ENCODE assay signal across 30 mouse cellular contexts in the genomic region with DNA sequence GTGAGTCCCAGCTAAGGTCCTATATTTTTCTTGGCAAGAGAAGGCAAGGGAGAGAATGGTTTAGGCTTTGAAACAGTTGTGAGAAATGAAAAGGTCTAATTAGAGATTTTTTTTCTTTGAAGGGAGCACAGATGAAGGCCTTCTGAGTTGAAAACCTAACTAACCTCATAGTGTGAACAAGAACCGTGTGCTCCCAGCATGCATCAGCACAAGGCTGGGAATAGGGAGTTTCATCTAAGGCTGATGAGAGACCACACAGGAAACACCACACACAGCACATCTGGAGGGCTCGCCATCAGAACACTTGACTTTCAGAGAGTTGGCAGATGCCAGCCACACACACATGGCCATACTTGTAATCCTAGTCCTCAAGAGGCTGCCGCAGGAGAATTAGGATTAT. TPM values are rescaled to one million over a fixed set of nuclear protein-coding genes. Genes with fewer than 3 reads are reported as not detected.
DNase-seq lines count a peak whose midpoint lies in the region; ATAC-seq and TF ChIP-seq lines count a peak whose summit lies in the region.
"Had no signal": no experiment of that assay in that cellular context is flagged by ENCODE, and none has a peak within 500 bp of the region (broad histone marks: within the 10 kb centered on the region; RNA-seq: fewer than 3 reads in every experiment).

No protein-coding gene starts in this region.

- no peak overlapping the region for H3K4me2 ChIP-seq in forebrain, embryonic 14.5 days (ENCODE audit: low read length)
- H3K4me2 ChIP-seq in forebrain, embryonic 15.5 days (replicated peaks) = no peak overlapping the region
- H3K4me2 ChIP-seq in midbrain, postnatal 0 days (ENCODE audit: low read depth, low read length, poor library complexity, severe bottlenecking) = no peak overlapping the region
- H3K4me2 ChIP-seq in midbrain, embryonic 13.5 days (replicated peaks) = no peak overlapping the region
- H3K4me2 ChIP-seq: embryonic facial prominence, embryonic 12.5 days; embryonic facial prominence, embryonic 15.5 days; forebrain, embryonic 12.5 days; heart, embryonic 12.5 days; heart, embryonic 15.5 days; hindbrain, embryonic 13.5 days had no signal

- H3K9ac ChIP-seq in forebrain, embryonic 14.5 days (ENCODE audit: low read length) = no peak overlapping the region
- no peak overlapping the region for H3K9ac ChIP-seq in forebrain, embryonic 15.5 days (replicated peaks)
- no peak overlapping the region for H3K9ac ChIP-seq in midbrain, postnatal 0 days (replicated peaks; ENCODE audit: low read length, poor library complexity, severe bottlenecking)
- no peak overlapping the region for H3K9ac ChIP-seq in midbrain, embryonic 13.5 days (replicated peaks)
- H3K9ac ChIP-seq: embryonic facial prominence, embryonic 12.5 days; embryonic facial prominence, embryonic 15.5 days; forebrain, embryonic 12.5 days; heart, embryonic 12.5 days; heart, embryonic 15.5 days; hindbrain, embryonic 13.5 days had no signal

- no peak overlapping the region for H3K27ac ChIP-seq in forebrain, embryonic 14.5 days (ENCODE audit: low read depth, low read length)
- H3K27ac ChIP-seq in forebrain, embryonic 15.5 days (replicated peaks) = no peak overlapping the region
- H3K27ac ChIP-seq in midbrain, postnatal 0 days (ENCODE audit: low read depth, low read length) = no peak overlapping the region
- no peak overlapping the region for H3K27ac ChIP-seq in midbrain, embryonic 13.5 days
- H3K27ac ChIP-seq: embryonic facial prominence, embryonic 12.5 days; embryonic facial prominence, embryonic 15.5 days; forebrain, embryonic 12.5 days; heart, embryonic 15.5 days; hindbrain, embryonic 10.5 days; hindbrain, embryonic 13.5 days; hindbrain, postnatal 0 days had no signal

- peak; percentile 22 for DNase-seq in forebrain, embryonic 14.5 days (ENCODE audit: low spot score)
- DNase-seq in midbrain, postnatal 0 days (ENCODE audit: low spot score) = no peak
- peak; percentile 14 to 31 for DNase-seq in thymus, postnatal 36 days
- no peak for DNase-seq in thymus, postnatal 10 days (ENCODE audit: low spot score in 2 of 2)
- peak; percentile 28 for DNase-seq in induced T-regulatory cell, adult 2 months (ENCODE audit: low read depth)
- no peak for DNase-seq in urinary bladder, postnatal 4 days (ENCODE audit: low spot score in 2 of 2)
- DNase-seq: adrenal gland, postnatal 10 days; adrenal gland, postnatal 36 days; B cell, adult 2 months; cerebellum, adult 11 months; cerebellum, adult 2 months; cerebellum, adult 9-11 months; cerebellum, postnatal 25 days; gastrocnemius, postnatal 25 days; heart, adult 18-20 months; heart, postnatal 10 days; heart, postnatal 36 days had no signal

- no peak overlapping the region for H3K4me3 ChIP-seq in forebrain, embryonic 14.5 days (ENCODE audit: low read depth, low read length)
- no peak overlapping the region for H3K4me3 ChIP-seq in forebrain, embryonic 15.5 days
- no peak overlapping the region for H3K4me3 ChIP-seq in midbrain, postnatal 0 days (ENCODE audit: low read depth, low read length)
- H3K4me3 ChIP-seq in midbrain, embryonic 13.5 days (replicated peaks) = no peak overlapping the region
- H3K4me3 ChIP-seq: embryonic facial prominence, embryonic 12.5 days; embryonic facial prominence, embryonic 15.5 days; forebrain, embryonic 12.5 days; heart, embryonic 12.5 days; heart, embryonic 15.5 days; hindbrain, embryonic 10.5 days; hindbrain, embryonic 13.5 days had no signal

- no peaks in the 10 kb centered on the region for H3K4me1 ChIP-seq in forebrain, embryonic 14.5 days (ENCODE audit: control insufficient read depth, insufficient read depth, low read length)
- no peaks in the 10 kb centered on the region for H3K4me1 ChIP-seq in forebrain, embryonic 15.5 days
- H3K4me1 ChIP-seq in midbrain, postnatal 0 days (ENCODE audit: insufficient read depth, low read length) = no peaks in the 10 kb centered on the region
- no peaks in the 10 kb centered on the region for H3K4me1 ChIP-seq in midbrain, embryonic 13.5 days (replicated peaks)
- H3K4me1 ChIP-seq: embryonic facial prominence, embryonic 12.5 days; embryonic facial prominence, embryonic 15.5 days; forebrain, embryonic 12.5 days; heart, embryonic 12.5 days; hindbrain, embryonic 10.5 days; hindbrain, embryonic 13.5 days had no signal

- no peaks in the 10 kb centered on the region for H3K27me3 ChIP-seq in forebrain, embryonic 14.5 days (replicated peaks; ENCODE audit: control insufficient read depth, insufficient read depth, low read length)
- no peaks in the 10 kb centered on the region for H3K27me3 ChIP-seq in forebrain, embryonic 15.5 days
- no peaks in the 10 kb centered on the region for H3K27me3 ChIP-seq in midbrain, postnatal 0 days (ENCODE audit: insufficient read depth, low read length)
- H3K27me3 ChIP-seq in midbrain, embryonic 13.5 days = no peaks in the 10 kb centered on the region
- H3K27me3 ChIP-seq: CH12.LX; embryonic facial prominence, embryonic 12.5 days; embryonic facial prominence, embryonic 15.5 days; forebrain, embryonic 12.5 days; heart, embryonic 12.5 days; heart, embryonic 15.5 days; hindbrain, embryonic 13.5 days; Patski had no signal

- TF ChIP-seq CTCF in midbrain, postnatal 0 days (IDR thresholded peaks at IDR 0.05) = no peak

- H3K9me3 ChIP-seq in forebrain, embryonic 14.5 days (replicated peaks; ENCODE audit: control insufficient read depth, low read length) = no peaks in the 10 kb centered on the region
- H3K9me3 ChIP-seq in forebrain, embryonic 15.5 days = no peaks in the 10 kb centered on the region
- H3K9me3 ChIP-seq in midbrain, postnatal 0 days (ENCODE audit: low read length) = no peaks in the 10 kb centered on the region
- H3K9me3 ChIP-seq in midbrain, embryonic 13.5 days = no peaks in the 10 kb centered on the region
- H3K9me3 ChIP-seq: embryonic facial prominence, embryonic 12.5 days; embryonic facial prominence, embryonic 15.5 days; forebrain, embryonic 12.5 days; G1E; heart, embryonic 15.5 days; hindbrain, embryonic 10.5 days; hindbrain, embryonic 13.5 days had no signal

- 44% methylated on average over 3 of the region's 3 CpGs for WGBS in forebrain, embryonic 14.5 days
- WGBS in forebrain, embryonic 15.5 days = 43% methylated on average over 3 of the region's 3 CpGs
- WGBS in midbrain, postnatal 0 days = 66% methylated on average over 3 of the region's 3 CpGs
- 69% methylated on average over 3 of the region's 3 CpGs for WGBS in midbrain, embryonic 13.5 days

- no peaks in the 10 kb centered on the region for H3K36me3 ChIP-seq in forebrain, embryonic 14.5 days (ENCODE audit: control insufficient read depth, insufficient read depth, low read length)
- H3K36me3 ChIP-seq in forebrain, embryonic 15.5 days = no peaks in the 10 kb centered on the region
- no peaks in the 10 kb centered on the region for H3K36me3 ChIP-seq in midbrain, postnatal 0 days (ENCODE audit: insufficient read depth, low read length)
- no peaks in the 10 kb centered on the region for H3K36me3 ChIP-seq in midbrain, embryonic 13.5 days
- H3K36me3 ChIP-seq: embryonic facial prominence, embryonic 12.5 days; embryonic facial prominence, embryonic 15.5 days; forebrain, embryonic 12.5 days; G1E; heart, embryonic 12.5 days; heart, embryonic 15.5 days; hindbrain, embryonic 10.5 days; hindbrain, embryonic 13.5 days had no signal

- ATAC-seq in forebrain, embryonic 14.5 days = no peak
- no peak for ATAC-seq in forebrain, embryonic 15.5 days (replicated peaks)
- ATAC-seq in midbrain, postnatal 0 days (ENCODE audit: low FRiP score) = 0 out of 2 replicates have a peak, but pooled peaks have one; percentile 27
- ATAC-seq in midbrain, embryonic 13.5 days = no peak
- ATAC-seq: hindbrain, postnatal 0 days; Patski had no signal

RNA-seq across cellular contexts. Expression of a gene that starts 12.3 kb away (rescaled TPM):
- 16.9 and 21.0 TPM in 2 replicates for polyA plus RNA-seq in forebrain, embryonic 14.5 days (2014; fragmentation: Nextera tagmentation; extraction: Ambion mirVana)
- polyA plus RNA-seq in forebrain, embryonic 15.5 days (2015; fragmentation: Nextera tagmentation; extraction: Ambion mirVana) = 24.5 and 26.8 TPM in 2 replicates
- 48.8 and 57.4 TPM in 2 replicates for total RNA-seq in midbrain, postnatal 0 days (2014; rRNA removed)
- polyA plus RNA-seq in midbrain, postnatal 0 days (2015; fragmentation: Nextera tagmentation; extraction: Ambion mirVana) = 17.7 and 19.6 TPM in 2 replicates
- polyA plus RNA-seq in midbrain, embryonic 13.5 days (2015; fragmentation: Nextera tagmentation; extraction: Ambion mirVana) = 22.3 and 29.1 TPM in 2 replicates
- polyA plus RNA-seq: G1E had no signal

Comparison
In these comparisons a context has a peak if more than half of its experiments do, and no peak if none do; other contexts are left out.
1. DNase-seq: peak in forebrain, embryonic 14.5 days (single experiment), thymus, postnatal 36 days (2 of 2) and induced T-regulatory cell, adult 2 months (single experiment); none in midbrain, postnatal 0 days (single experiment), thymus, postnatal 10 days (0 of 2) and urinary bladder, postnatal 4 days (0 of 2).